Mouse (Mus musculus): ENCODE results near the gene Nek6. TPM values are rescaled to one million over a fixed set of nuclear protein-coding genes. Genes with fewer than 3 reads are reported as not detected.
A peak's percentile ranks its signal among the peaks of the same experiment; 100 is the strongest.

Gene Nek6
- total RNA-seq, 2 experiments from 2014 or later, result 11.5 to 14.0 TPM

DNA sequence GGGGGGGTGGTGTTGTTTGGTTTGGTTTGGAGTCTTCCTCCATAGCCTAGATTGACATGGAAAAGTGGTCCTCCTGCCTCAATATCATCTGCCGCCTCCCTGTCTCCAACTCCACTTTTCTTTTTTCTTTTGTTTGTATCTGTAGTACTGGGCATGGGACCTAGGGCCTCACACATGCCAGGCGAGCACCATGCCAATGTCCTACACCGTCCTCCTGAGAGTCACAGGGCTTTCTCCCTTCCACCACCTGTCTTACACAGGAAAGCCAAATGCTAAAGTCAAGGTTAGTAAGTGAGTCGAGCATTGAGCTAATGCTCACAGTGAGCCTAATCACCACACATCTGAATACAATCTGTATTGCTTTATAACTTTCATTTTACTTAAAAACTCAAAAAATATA is 108.3 kb downstream of the Nek6 start:
- no peak for DNase-seq (ENCODE audit: low spot score)

DNA sequence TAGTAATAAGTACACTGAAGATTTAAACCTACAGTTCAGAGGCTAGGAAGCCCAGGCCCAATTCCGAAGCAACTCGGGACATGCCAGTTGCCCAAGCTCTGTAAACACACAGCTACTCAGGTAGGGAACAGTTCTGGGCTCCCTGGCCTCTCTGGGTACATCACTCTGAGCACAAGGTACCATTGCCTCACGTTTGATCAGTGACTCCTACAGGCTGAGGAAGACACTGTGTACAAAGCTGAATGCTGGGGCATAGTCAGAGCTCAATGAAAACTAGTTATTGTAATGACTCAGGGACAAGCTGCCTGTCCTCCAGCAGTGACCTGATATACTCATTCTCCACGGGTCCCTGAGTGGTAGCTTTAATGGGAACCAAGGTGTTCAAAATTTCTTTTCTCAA is 109.6 kb downstream of the Nek6 start:
- no peak for DNase-seq (ENCODE audit: low spot score)

DNA sequence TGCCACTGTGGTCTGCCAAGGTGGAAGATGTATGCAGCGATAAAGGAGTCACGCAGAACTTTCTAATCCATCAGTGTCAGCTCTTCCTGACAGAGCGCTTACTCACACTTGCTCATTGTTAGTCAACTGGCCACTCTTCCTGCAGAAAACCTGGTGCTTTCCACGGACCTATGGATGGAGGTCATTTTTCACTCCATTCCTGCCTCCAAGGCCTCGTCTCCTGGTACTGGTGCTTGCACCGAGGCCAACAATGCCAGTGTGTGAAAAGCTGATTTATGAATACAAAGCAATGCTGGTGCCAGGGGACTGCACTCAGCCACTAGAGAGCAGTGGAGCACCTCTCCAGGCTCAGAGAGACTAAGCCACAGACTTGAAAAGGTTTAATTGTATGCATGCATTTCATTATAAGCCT is 110.2 kb downstream of the Nek6 start:
- no peak for DNase-seq (ENCODE audit: low spot score)

DNA sequence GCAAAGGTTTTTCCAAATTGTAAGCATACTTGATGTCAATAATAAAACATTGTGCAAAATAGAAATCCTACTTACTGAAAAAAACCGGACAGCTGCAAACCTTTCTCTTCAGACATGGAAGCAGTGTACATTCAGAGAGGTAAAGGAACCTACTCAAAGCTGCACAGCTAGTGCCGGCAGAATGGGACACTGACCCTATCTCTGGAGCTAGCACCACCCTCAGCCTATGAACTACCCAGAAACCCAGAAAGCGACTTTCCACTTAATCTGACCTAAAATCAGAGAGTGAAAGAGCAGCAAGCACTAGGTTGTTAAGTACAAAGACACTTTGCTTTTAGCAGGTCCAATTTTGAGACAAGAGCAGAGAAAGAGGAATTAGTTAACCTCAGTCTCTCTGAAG is 112.0 kb downstream of the Nek6 start:
- DNase-seq (ENCODE audit: low spot score), result no peak

DNA sequence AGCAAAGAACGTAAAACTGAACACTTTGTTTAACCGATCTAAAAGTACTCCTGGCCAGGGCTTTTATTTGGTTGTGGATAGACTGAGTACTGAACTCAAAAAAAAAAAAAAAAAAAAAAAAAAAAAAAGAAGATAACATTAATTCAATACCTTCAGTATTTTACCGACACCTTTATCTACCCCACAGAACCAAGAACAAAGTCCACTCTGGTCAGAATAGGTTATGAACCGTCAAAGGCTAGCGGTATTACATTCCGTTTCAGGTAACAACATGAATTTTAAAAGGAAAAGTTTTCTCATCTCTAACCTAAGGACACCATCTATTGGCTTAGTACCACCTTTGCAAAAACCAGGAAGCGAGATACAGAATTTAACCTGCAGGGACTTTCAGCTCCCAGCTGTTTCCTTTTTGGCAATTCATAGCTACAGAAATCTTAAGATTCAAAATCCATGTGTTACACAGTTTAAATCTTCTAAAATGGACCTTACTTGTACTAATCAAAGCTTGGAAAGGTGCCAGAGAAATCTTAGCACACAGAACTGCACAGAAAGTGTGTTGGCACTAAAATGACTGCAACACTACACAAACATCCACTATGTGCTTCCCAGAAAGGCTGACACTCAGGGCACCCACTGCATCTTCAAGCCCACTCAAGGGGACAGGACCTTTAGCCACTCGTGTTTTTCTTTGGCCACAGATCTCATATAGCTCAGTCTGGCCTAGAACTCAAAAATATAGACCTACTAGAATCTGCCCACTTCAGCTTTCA is 112.6 kb downstream of the Nek6 start:
- no peak for DNase-seq (ENCODE audit: low spot score)

DNA sequence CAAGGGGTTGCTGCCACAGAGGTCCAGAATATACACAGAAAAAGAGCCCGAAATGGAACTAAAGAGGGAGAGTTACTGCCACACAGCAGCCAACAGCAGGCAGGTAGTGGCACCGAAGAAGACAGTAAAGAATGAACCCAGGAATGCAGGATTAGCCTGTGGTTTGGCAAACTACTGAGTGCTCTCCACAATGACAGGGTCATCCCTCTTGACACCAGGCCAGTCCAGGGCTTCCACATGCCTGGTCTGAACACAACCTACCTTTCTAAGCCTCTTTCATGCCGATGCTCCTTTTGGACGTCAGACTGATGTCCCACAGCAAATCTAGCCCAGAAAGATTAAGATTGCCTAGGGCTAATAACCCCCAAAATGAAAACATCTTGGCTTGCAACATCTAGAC is 117.4 kb downstream of the Nek6 start:
- no peak for DNase-seq (ENCODE audit: low spot score)

DNA sequence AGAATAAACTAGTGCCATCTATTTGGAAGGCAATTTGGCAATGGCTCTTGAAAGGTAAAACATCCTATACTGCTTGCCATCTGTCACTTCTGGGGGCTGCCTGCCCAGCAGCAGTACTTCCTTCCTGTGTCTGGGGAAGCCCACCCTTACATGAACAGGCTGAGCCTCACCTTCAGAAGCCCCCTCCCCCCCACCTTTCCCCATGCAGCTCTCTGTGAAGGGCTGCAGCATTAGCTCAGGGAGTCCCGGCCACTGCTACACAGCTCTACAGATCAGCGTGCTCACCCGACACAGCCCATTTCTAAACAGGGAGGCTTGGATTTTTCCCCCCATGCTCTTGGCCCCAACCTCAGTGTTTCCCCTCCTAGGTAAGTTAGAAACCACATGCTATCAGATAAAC is 118.0 kb downstream of the Nek6 start:
- DNase-seq (ENCODE audit: low spot score), result no peak

DNA sequence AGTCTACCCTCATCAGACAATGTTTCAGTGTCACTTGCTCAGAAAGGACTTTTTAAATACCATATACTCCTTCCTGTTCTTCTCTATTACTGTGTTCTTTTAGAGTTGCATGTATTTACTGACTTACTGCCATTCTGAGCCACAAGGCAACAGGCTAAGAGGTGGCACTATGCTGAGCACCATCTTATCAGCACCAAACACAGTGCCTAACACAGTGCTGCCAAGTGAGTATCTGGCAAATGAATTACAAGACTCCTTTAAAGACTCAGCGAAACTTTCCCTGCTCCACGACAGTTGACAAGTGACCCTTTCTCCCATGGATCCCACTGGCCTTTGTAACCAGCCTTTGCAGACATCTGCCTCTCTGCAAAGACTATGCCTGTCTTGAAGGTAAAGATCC is 119.1 kb downstream of the Nek6 start:
- DNase-seq (ENCODE audit: low spot score), result no peak

DNA sequence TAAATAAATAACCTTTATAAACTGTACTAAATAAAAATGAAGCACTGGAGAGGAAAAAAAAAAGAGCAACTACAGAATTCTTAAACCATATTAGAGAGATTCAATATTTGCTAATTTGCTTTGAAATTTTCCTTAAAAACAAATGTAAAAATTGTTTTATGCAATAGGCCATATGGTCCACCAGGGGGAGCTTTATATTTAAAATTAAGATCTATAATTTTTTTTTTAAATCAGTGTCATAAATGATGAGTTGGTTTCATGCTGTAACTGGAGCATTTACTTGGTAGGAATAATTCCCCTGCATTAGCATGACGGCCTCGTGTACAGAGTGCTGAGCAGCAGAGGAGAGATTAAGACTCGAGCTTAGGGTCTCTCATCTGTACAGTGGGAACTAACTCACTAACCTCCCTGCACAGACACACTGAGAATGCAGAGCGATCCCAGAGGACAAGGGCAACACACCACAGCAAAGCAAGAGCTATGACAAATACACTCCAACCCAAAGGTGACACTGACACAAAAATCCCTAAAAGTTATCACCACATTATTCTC is 126.3 kb downstream of the Nek6 start:
- DNase-seq (ENCODE audit: low spot score), result no peak

DNA sequence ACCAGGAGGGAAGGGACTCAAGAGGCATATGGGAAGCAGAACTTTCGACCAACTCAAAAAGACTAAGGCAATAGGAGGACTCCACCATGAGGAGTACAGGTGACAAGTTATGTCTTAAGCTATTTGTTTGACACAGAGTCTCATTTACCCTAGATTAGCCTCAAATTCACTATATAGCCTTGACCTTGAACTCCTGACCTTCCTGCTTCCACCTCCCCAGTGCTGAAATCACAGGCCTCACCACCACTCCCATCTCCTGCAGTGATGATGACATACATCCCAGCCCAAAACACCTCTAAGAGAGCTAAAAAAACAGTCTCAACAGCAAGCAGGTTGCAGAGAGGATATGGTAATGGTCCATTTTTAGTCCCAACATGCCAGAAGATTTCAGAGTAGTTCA is 130.3 kb downstream of the Nek6 start:
- DNase-seq (ENCODE audit: low spot score), result no peak

DNA sequence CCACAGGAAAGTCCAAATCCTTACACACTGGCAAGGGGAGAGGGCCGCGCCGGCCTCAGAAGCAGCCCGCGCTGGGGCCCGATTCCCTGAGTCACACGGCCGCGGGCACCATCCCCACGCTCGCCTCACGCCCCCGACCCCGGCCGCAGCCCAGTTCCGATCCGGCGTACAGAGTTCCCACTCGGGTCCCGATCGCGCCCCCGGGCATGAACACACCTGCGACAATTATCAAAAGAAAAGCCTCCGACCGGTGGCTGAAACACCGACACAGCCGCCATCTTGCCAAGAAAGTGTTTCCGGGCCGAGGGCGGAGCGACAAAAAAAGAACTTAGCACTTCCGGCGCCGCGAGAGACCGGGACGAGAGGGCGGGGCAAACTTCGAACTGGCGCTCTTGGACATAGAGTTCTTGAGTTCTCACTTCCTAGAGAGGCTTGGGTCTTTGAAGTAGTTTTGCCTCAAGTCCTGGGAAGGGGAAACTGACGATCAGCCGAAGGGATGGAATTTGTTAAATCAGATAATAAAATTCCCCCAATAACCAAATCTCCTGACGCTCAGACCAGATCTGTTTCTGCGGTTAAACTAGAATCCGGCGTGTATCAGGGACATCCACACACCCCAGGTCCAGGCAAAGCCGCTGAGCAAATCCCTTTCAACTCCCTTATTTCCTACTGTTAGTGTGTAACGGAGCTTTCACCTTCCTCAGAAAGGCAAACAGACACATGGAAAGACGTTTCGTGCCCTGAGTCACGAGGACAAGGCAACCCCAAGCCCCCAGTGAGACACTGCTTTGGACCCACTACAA is 132.4 kb downstream of the Nek6 start, which contains the start of gene Psmb7:
Psmb7 (minus strand) TSS at position 463 of the 803 bp plus-strand sequence.
- peak; percentile 90 for DNase-seq (ENCODE audit: low spot score)

Small RNA genes within 50 kb of the gene (microRNA-seq; reads per million reads assigned to microRNA genes)
- gene Gm27634, result not detected

Other genes starting within 250 kb of the Nek6 start
- gene Dennd1a, start 224.3 kb upstream of the Nek6 start, total RNA-seq (2021), result 10 to 100 TPM; 27.7 to 27.9 TPM
- not detected for gene Lhx2, start 172.4 kb upstream of the Nek6 start, total RNA-seq (2021)
- 100 to 1,000 TPM; 301 to 309 TPM for gene Psmb7, start 132.4 kb downstream of the Nek6 start, total RNA-seq (2021)
- gene Nr5a1, start 202.9 kb downstream of the Nek6 start, total RNA-seq (2021), result not detected